Mouse (Mus musculus) neutrophil, adult 83 days (primary cell): ENCODE data around the gene Col19a1. TPM values are rescaled to one million over a fixed set of nuclear protein-coding genes. Genes with fewer than 3 reads are reported as not detected.

Experiments used
- total RNA-seq, 2 experiments: library from RNA; stranded (reverse); gene quantifications; one replicate each; pipeline ENCODE4 v1.2.4; 2023

Gene Col19a1
- total RNA-seq, result under 1 TPM in 1 of 2 experiments, not detected in 1; 0.20 TPM

DNA sequence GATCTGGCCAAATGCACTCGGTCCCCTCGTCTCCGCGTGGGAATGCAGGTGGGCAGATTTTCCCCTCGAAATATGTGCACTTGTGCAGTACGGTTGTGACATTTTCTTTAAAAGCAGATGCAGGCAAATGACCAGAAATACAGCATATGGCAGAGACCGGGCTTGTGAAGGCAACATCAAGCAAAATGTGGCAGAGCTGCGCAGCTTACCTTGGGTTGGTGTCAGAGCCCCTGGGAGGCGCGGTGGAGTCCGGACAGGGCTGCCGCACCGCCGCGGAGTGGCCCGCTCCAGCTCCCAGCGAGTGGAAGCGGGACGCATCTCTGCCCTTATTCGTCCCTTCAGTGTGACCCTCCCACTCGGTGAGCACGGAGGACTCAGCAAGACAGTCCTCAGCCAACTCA, at the start of gene Col19a1:
TSS of gene Col19a1 (minus strand) at position 332 of the 401 bp plus-strand sequence.

Other genes with a start within 250 kb of the Col19a1 start
- gene Lmbrd1, start 91.2 kb upstream of the Col19a1 start, total RNA-seq, result 10 to 100 TPM; 30.6 to 35.7 TPM